Mouse (Mus musculus): ENCODE results near the gene Snorc. TPM values are rescaled to one million over a fixed set of nuclear protein-coding genes. Genes with fewer than 3 reads are reported as not detected.
"Not testable (repeated sequence)": the region's sequence is repeated elsewhere in the genome, so short reads cannot be mapped to it uniquely, and the experiment has no call there.

The Snorc gene
- total RNA-seq, 1 experiment = not detected

DNA sequence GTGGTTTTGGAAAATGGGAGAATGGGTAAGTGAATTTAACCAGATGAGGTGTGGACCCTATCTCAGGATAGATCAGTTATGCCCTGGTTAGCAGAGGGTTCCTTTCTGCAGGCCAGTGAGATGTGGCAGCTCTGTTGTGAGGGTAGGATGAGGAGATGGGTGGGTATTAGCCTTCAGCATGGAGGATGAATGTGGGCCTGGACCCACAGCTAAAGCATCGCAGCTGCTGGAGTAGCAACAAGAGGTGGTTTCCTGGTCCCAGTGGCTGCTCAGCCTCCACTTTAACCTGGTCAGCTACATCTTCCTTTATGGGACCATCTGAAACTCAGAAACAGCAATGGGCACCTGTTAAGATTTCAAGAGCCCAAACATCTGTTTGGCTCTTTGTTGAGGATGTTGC lies 13.6 kb upstream of the Snorc start:
- H3K36me3 ChIP-seq (ENCODE audit: control insufficient read depth, insufficient read depth, low read length, poor library complexity, severe bottlenecking) = no peaks in the 10 kb centered on the region
- in situ Hi-C loops (cut with MboI; ENCODE audit: low sequenced_read_pairs in 2 of 2, unreplicated experiment in 2 of 2) = no loop called here
- H3K4me1 ChIP-seq (ENCODE audit: control insufficient read depth in 2 of 2, insufficient read depth in 2 of 2, low read length in 2 of 2, poor library complexity in 1 of 2) = no peaks in the 10 kb centered on the region
- H3K27ac ChIP-seq (ENCODE audit: insufficient read depth, low read depth, low read length, poor library complexity, severe bottlenecking) = no peak overlapping the region
- H3K4me3 ChIP-seq (ENCODE audit: insufficient read depth in 1 of 2, low read depth in 1 of 2, low read length in 2 of 2, poor library complexity in 1 of 2, severe bottlenecking in 1 of 2) = no peak overlapping the region
- DNase-seq (ENCODE audit: low read depth, low spot score) = no peak
- no peaks in the 10 kb centered on the region for H3K9me3 ChIP-seq (ENCODE audit: control insufficient read depth, insufficient read depth, low read depth, low read length)
- H3K9ac ChIP-seq (ENCODE audit: insufficient read depth, low read depth, low read length, poor library complexity, severe bottlenecking) = no peak overlapping the region
- TF ChIP-seq ZNF384 (IDR thresholded peaks at IDR 0.05; ENCODE audit: low read depth, low read length) (no peak), HCFC1 (IDR thresholded peaks at IDR 0.05; ENCODE audit: borderline replicate concordance, insufficient read depth, low read length) (no peak), CHD2 (IDR thresholded peaks at IDR 0.05; ENCODE audit: low read depth, low read length) (no peak), MAFK (IDR thresholded peaks at IDR 0.05; ENCODE audit: insufficient read depth, low read depth, low read length) (no peak), ZC3H11A (IDR thresholded peaks at IDR 0.05; ENCODE audit: borderline replicate concordance, low read depth, low read length) (no peak)

DNA sequence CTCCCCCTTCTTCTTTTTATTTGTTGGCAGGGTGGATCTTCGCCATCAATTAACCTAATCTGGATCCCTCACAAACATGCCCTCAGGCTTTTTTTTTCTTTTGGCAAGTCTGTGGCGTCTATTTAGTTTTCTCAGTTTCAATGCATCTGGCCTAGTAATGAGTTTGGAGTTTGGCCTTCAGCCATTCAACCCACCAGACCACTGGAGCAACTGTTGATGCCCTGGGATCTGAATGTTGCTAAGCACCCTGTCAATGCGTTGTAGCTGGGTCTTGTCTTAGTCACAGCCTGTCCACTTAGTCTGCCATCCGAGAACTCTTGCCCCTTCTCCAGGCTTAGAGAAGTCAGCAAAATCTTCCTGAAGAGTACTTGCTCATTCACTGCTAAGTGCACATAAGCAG lies 12.0 kb upstream of the Snorc start:
- H3K4me3 ChIP-seq (ENCODE audit: insufficient read depth in 1 of 2, low read depth in 1 of 2, low read length in 2 of 2, poor library complexity in 1 of 2, severe bottlenecking in 1 of 2) = no peak overlapping the region
- in situ Hi-C loops (cut with MboI; ENCODE audit: low sequenced_read_pairs in 2 of 2, unreplicated experiment in 2 of 2) = no loop called here
- no peak for TF ChIP-seq CHD2 (IDR thresholded peaks at IDR 0.05; ENCODE audit: low read depth, low read length)
- TF ChIP-seq MAFK (IDR thresholded peaks at IDR 0.05; ENCODE audit: insufficient read depth, low read depth, low read length) = no peak
- TF ChIP-seq ZC3H11A (IDR thresholded peaks at IDR 0.05; ENCODE audit: borderline replicate concordance, low read depth, low read length) = no peak
- no peak for TF ChIP-seq HCFC1 (IDR thresholded peaks at IDR 0.05; ENCODE audit: borderline replicate concordance, insufficient read depth, low read length)
- no peak for TF ChIP-seq ZNF384 (IDR thresholded peaks at IDR 0.05; ENCODE audit: low read depth, low read length)

DNA sequence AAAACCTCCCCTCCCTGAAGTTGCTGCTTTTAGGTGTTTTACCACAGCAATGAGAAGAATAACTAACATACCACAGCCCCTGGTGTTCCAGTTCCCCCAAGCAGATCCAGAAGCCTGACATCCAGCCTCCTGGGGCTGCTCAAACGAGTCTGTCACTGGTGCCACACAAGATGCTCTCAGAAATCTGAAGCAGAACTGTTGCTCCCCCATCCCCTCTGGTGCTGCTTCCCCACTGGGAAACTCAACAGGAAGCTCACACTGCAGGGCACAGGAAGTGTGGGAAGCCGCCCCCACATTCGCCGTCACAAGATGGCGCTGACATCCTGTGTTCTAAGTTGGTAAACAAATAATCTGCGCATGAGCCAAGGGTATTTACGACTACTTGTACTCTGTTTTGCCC lies 10.2 kb upstream of the Snorc start:
- H3K9me3 ChIP-seq (ENCODE audit: control insufficient read depth, insufficient read depth, low read depth, low read length); H3K36me3 ChIP-seq (ENCODE audit: control insufficient read depth, insufficient read depth, low read length, poor library complexity, severe bottlenecking); H3K27ac ChIP-seq (ENCODE audit: insufficient read depth, low read depth, low read length, poor library complexity, severe bottlenecking); DNase-seq (ENCODE audit: low read depth, low spot score); in situ Hi-C loops (cut with MboI; ENCODE audit: low sequenced_read_pairs in 2 of 2, unreplicated experiment in 2 of 2); H3K9ac ChIP-seq (ENCODE audit: insufficient read depth, low read depth, low read length, poor library complexity, severe bottlenecking); H3K4me3 ChIP-seq (ENCODE audit: insufficient read depth in 1 of 2, low read depth in 1 of 2, low read length in 2 of 2, poor library complexity in 1 of 2, severe bottlenecking in 1 of 2); H3K4me1 ChIP-seq (ENCODE audit: control insufficient read depth in 2 of 2, insufficient read depth in 2 of 2, low read length in 2 of 2, poor library complexity in 1 of 2): not testable (repeated sequence)

More for the DNA sequence above, 12.0 kb upstream of the Snorc start:
- no peak for DNase-seq (ENCODE audit: low read depth, low spot score)
- no peak overlapping the region for H3K27ac ChIP-seq (ENCODE audit: insufficient read depth, low read depth, low read length, poor library complexity, severe bottlenecking)
- no peak overlapping the region for H3K9ac ChIP-seq (ENCODE audit: insufficient read depth, low read depth, low read length, poor library complexity, severe bottlenecking)
- H3K36me3 ChIP-seq (ENCODE audit: control insufficient read depth, insufficient read depth, low read length, poor library complexity, severe bottlenecking) = no peaks in the 10 kb centered on the region
- H3K9me3 ChIP-seq (ENCODE audit: control insufficient read depth, insufficient read depth, low read depth, low read length) = no peaks in the 10 kb centered on the region
- H3K4me1 ChIP-seq (ENCODE audit: control insufficient read depth in 2 of 2, insufficient read depth in 2 of 2, low read length in 2 of 2, poor library complexity in 1 of 2) = no peaks in the 10 kb centered on the region

DNA sequence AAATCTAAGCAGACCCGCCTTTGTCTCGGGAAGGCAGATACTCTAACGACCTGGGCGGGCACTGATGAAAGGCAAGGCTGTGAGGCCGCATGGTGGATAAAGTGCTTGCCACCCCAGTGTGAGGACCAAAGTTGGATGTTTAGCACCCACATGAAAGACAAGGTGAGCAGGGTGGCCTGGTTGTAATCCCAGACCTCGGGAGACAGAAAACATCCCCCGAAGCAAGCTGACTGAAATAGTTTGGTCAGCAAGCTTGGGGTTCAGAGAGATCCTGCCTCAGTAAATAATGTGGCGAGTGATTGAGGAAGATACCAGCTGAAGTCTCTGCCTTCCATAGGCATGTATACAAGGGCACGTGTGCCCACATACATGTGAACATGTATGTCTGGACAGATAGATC lies 2.6 kb upstream of the Snorc start:
- no peak for TF ChIP-seq HCFC1 (IDR thresholded peaks at IDR 0.05; ENCODE audit: borderline replicate concordance, insufficient read depth, low read length)
- no peak for TF ChIP-seq ZC3H11A (IDR thresholded peaks at IDR 0.05; ENCODE audit: borderline replicate concordance, low read depth, low read length)
- no peak for TF ChIP-seq ZNF384 (IDR thresholded peaks at IDR 0.05; ENCODE audit: low read depth, low read length)
- no peak for TF ChIP-seq CHD2 (IDR thresholded peaks at IDR 0.05; ENCODE audit: low read depth, low read length)
- no peaks in the 10 kb centered on the region for H3K9me3 ChIP-seq (ENCODE audit: control insufficient read depth, insufficient read depth, low read depth, low read length)
- H3K4me1 ChIP-seq (ENCODE audit: control insufficient read depth in 2 of 2, insufficient read depth in 2 of 2, low read length in 2 of 2, poor library complexity in 1 of 2) = peaks cover 0 to 2% of the 10 kb centered on the region in 2 experiments; a peak in 1 of 4 replicates
- no peak overlapping the region for H3K27ac ChIP-seq (ENCODE audit: insufficient read depth, low read depth, low read length, poor library complexity, severe bottlenecking)
- in situ Hi-C loops (cut with MboI; ENCODE audit: low sequenced_read_pairs in 2 of 2, unreplicated experiment in 2 of 2) = no loop called here
- no peak overlapping the region for H3K4me3 ChIP-seq (ENCODE audit: insufficient read depth in 1 of 2, low read depth in 1 of 2, low read length in 2 of 2, poor library complexity in 1 of 2, severe bottlenecking in 1 of 2)
- H3K9ac ChIP-seq (ENCODE audit: insufficient read depth, low read depth, low read length, poor library complexity, severe bottlenecking) = no peak overlapping the region
- no peak for DNase-seq (ENCODE audit: low read depth, low spot score)
- H3K36me3 ChIP-seq (ENCODE audit: control insufficient read depth, insufficient read depth, low read length, poor library complexity, severe bottlenecking) = no peaks in the 10 kb centered on the region

DNA sequence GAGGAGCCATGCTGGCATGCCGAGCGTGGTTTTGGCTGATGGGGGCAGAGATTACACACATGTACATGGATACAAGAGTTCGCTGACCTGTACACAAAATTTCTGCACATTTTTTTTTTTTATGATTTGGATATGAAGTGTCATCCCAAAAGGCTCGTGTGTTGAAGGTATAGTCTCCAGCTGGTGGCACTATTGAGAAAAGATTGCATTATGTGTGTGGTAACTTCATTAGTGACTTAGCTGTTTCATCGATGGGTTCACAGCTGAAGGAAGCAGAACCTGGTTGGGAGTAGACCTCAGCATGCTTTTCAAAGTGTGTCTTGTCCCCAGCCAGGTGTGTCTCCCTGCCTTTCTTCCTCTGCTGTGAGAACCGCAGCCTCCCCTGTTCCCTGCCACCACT lies 1.8 kb upstream of the Snorc start:
- no peaks in the 10 kb centered on the region for H3K9me3 ChIP-seq (ENCODE audit: control insufficient read depth, insufficient read depth, low read depth, low read length)
- no peak overlapping the region for H3K9ac ChIP-seq (ENCODE audit: insufficient read depth, low read depth, low read length, poor library complexity, severe bottlenecking)
- TF ChIP-seq MAFK (IDR thresholded peaks at IDR 0.05; ENCODE audit: insufficient read depth, low read depth, low read length) (no peak), ZNF384 (IDR thresholded peaks at IDR 0.05; ENCODE audit: low read depth, low read length) (no peak), ZC3H11A (IDR thresholded peaks at IDR 0.05; ENCODE audit: borderline replicate concordance, low read depth, low read length) (no peak), CHD2 (IDR thresholded peaks at IDR 0.05; ENCODE audit: low read depth, low read length) (no peak), HCFC1 (IDR thresholded peaks at IDR 0.05; ENCODE audit: borderline replicate concordance, insufficient read depth, low read length) (no peak)
- peaks cover 0 to 2% of the 10 kb centered on the region in 2 experiments; a peak in 1 of 4 replicates for H3K4me1 ChIP-seq (ENCODE audit: control insufficient read depth in 2 of 2, insufficient read depth in 2 of 2, low read length in 2 of 2, poor library complexity in 1 of 2)
- DNase-seq (ENCODE audit: low read depth, low spot score) = no peak
- H3K36me3 ChIP-seq (ENCODE audit: control insufficient read depth, insufficient read depth, low read length, poor library complexity, severe bottlenecking) = no peaks in the 10 kb centered on the region
- H3K27ac ChIP-seq (ENCODE audit: insufficient read depth, low read depth, low read length, poor library complexity, severe bottlenecking) = no peak overlapping the region
- H3K4me3 ChIP-seq (ENCODE audit: insufficient read depth in 1 of 2, low read depth in 1 of 2, low read length in 2 of 2, poor library complexity in 1 of 2, severe bottlenecking in 1 of 2) = no peak overlapping the region
- in situ Hi-C loops (cut with MboI; ENCODE audit: low sequenced_read_pairs in 2 of 2, unreplicated experiment in 2 of 2) = no loop called here

All from ES-E14 (cell line).